Mouse (Mus musculus) heart, adult 2 months (tissue): ENCODE measurements around the gene Gpi1.

ENCODE experiments used
- CTCF ChIP-seq: fragments of 200-600 bp; IDR thresholded peaks from 2 replicates; pipeline ENCODE4 v1.8.1; 2022; ENCODE audit warnings: antibody characterized with exemption, mild to moderate bottlenecking, moderate library complexity
- EP300 ChIP-seq: fragments of 200-500 bp; IDR thresholded peaks from 2 replicates; pipeline ENCODE4 v1.6.1; 2011; ENCODE audit warnings: low read depth, low read length, control low read depth; ENCODE audit not compliant: insufficient read depth
- POLR2A ChIP-seq: fragments of 200-500 bp; IDR thresholded peaks from 2 replicates; pipeline ENCODE4 v1.6.1; 2011; ENCODE audit warnings: mild to moderate bottlenecking, low read depth, low read length, control low read depth; ENCODE audit not compliant: insufficient read depth

GRCm38 (mm10) chr7:34189376-34189989 lies 40.7 kb downstream of the Gpi1 start:
- TF ChIP-seq POLR2A (no peak), CTCF (no peak), EP300 (no peak)
